Mouse (Mus musculus) spleen, postnatal 4 days (tissue): ENCODE measurements around the gene Frem2.
A peak's percentile ranks its signal among the peaks of the same experiment; 100 is the strongest.

Experiments used
- DNase-seq, 2 experiments: peaks; one replicate each; pipeline ENCODE4 v3.0.0; 2022; ENCODE audit warnings: low spot score in 2 of 2

The Frem2 gene

DNA sequence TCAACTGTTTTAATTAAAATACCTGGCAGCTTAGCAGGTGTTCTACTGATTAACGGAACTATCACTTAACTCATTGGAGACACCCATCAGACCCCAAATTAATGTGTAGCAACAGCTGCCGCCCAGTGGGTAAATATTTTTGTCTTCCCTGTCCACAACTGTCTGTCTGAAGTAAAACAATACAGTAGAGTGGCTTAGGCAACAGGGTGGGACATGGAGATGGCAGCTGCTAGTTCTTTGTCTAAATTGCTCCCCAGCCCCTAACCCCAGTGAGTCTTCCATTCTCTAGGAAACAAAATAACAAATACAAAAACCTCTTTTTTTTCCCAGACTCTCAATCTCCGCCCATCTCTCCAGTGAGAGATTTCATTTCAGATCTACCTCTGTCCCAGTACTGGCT lies 36.2 kb downstream of the Frem2 start:
- no peak for DNase-seq

DNA sequence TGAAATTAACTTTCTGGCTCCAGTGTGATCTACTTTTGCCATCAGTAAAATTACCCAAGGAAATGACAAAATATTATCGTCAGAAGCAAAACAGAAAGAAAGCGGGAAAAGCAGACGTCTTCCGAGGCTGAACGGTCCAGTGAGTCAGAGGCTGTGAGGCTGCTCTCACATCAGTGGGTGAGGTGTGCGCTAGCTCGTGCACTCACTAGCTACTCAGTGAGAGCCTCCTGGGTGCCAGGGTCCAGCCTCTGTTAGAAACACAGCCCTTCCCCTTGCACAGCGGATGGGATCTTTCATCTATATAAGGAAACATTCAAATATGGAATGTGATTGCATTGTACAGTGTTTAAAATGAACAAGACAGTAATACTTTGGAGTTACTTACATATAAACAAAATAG lies 36.8 kb downstream of the Frem2 start:
- no peak for DNase-seq

DNA sequence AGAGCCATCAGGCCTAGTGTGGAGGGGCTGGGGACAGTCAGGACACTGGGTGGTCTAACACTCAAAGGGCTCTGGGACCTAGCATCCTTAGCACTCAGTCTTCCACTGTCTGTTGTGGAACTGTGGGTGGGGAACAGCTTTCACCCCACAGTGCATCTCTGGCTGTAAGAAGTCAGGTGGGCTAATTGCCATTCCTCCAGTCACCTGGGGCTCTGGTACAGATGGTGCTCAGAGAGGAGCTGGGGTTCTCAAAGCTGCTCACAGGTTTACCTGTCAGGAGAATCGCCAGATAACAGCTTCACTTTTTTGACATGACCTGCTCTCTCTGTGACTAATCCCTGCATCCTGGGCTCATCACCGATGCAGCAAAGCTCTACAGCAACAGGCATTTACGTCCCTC lies 46.0 kb downstream of the Frem2 start:
- DNase-seq: no peak

DNA sequence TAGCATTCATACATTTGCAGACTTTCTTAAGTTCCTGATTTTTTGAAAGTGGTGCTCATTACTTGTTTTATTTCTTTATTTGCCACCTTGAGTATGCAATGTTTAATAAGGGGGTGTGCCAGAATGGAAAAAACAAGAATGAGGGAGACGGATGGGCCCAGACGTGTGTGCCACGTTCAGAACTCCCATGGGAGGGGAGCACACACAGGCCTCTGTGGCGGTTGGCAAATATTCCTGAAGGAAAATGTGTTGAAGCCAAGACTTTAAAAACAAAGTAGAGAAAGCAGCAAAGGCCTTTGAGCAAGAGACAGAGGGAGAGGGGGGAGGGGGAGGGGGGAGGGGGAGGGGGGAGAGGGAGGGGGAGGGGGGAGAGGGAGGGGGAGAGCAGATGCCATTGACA lies 47.3 kb downstream of the Frem2 start:
- DNase-seq: no peak

GRCm38 (mm10) chr3:53600140-53600539 lies 57.0 kb downstream of the Frem2 start:
- no peak for DNase-seq

- DNase-seq: no peak
Observed at GRCm38 (mm10) chr3:53599315-53599714, 57.8 kb downstream of the Frem2 start.

DNA sequence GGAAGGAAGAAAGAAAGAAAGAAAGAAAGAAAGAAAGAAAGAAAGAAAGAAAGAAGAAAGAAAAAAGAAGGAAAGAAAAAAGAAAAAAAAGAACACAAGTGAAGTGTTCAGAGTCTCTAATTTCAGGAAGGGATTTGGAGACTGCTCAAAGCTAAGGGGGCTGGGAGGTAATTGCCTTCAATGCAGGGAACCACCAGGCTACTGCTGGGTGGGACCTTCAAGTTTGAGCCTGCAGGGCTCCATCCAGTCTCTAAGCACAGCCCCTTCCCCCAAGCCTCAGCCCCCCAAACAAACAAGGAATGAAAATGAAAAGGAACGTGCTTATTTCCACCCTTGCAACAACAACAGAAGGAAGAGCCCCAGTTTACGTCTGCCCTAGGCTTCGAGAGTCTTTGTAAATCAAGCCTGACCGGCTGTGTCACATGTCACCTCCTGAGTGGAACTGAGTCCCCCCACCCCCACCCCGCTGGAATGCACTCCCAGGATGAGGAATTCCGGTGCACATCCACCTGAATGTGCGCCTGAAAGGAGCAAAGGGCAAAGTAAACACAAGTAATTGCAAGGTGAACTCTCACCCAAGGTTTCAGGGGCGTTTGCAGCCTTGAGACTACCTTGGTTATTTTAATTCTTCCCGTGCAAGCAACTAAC lies 58.9 kb downstream of the Frem2 start:
- DNase-seq: no peak

DNA sequence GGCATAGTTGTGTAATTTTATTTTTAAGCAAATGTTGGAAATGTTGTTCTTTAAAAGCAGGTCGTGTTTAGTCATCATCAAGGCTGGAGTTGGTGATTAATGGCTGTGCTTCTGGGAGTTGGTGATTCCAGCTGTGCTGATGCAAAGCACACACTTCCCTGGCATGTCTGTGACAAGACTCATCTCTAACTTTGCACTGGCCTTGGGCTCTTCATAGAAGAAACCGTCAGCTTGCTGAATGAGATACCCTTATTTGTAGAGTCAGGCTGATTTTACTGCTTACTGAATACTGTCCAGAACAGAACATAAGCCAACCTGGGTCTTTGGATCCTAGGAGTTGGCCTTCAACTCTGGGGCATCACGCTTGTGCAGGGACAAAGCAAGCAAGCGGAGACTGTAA lies 62.7 kb downstream of the Frem2 start:
- no peak for DNase-seq

- DNase-seq: no peak
Observed at GRCm38 (mm10) chr3:53593718-53594117, 63.4 kb downstream of the Frem2 start.

GRCm38 (mm10) chr3:53592036-53592435 lies 65.1 kb downstream of the Frem2 start:
- DNase-seq: no peak

- DNase-seq: peak in 1 of 2 experiments; percentile 71
Observed at GRCm38 (mm10) chr3:53590139-53590621, 67.0 kb downstream of the Frem2 start.

GRCm38 (mm10) chr3:53583248-53583647 lies 73.9 kb downstream of the Frem2 start:
- DNase-seq: no peak

- DNase-seq: no peak
Observed at GRCm38 (mm10) chr3:53580596-53581254, 76.4 kb downstream of the Frem2 start.

- DNase-seq: no peak
Observed at GRCm38 (mm10) chr3:53579121-53579704, 77.9 kb downstream of the Frem2 start.

DNA sequence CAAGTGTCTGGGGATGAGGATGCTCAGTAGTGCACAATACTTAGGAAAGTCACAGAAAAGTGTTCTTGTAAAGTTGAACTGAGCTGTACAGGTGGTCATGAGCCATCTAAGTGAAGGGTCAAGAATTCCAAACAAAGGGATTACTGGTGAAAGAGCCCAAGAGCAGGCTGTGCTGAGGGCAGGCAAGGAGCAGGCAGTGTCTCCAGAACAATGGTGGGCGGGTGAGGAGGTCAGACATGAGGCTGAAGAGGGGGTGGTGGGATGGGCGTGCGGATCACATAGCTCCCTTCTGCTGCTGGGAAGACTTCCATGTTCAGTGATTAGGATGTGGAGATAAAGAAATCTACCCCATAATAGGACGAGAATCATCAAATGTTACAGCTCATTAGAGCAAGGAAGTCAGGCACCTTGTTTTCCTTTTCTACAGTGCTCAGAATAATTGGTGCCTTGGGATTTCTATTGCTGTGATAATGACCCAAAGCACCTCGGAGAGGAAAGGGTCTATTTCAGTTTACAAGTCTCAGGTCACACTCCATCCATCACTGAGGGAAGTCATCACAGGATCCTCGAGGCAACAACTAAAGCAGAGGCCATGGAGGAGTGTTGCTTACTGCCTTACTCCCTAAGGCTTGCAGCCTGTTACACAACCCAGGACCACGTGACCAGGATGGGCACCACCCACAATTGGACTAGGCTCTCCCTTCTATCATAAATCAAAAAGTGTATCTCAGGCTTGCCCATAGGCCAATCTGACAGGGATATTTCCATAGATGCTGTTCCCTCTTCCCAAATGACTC lies 80.6 kb downstream of the Frem2 start:
- DNase-seq: no peak

DNA sequence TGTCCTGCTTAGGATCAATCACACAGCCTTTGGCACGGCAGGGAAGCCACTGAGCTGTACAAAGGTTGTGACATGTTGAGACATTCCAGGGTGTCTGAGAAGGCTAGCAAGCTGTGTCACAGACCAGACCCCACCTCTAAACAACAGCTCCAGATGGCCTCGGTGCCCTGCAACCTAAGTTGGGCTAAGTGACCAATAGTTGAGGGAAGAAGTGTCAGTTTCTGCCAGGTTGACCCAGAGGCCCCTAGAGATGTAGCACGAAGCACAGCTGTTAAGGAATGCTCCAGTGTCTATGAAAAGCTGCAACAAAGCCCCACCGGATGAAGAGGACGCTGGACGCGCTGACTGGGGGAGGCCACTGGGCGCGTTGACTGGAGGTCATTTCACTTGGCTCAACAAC lies 83.0 kb downstream of the Frem2 start:
- no peak for DNase-seq

GRCm38 (mm10) chr3:53571663-53572062 lies 85.5 kb downstream of the Frem2 start:
- no peak for DNase-seq

DNA sequence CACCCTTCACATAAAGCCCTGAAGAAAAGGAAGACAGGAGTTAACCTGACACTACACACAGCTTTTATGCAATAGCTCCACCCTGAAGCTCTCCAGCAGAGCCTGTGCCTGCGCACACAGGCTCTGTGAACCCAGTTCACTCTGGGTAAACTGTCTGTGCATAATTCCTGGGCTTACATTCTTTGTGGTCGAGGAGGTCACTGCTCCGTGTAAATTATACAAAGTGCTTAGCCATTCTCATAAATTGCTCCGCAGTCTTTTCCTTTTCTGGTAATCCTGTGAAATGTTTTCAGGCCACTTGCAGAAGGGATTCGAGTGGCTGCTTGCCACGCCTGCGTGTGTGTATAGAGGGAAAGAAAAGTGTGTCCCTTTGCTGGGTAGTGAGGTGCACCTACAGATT lies 92.6 kb downstream of the Frem2 start:
- no peak for DNase-seq

DNA sequence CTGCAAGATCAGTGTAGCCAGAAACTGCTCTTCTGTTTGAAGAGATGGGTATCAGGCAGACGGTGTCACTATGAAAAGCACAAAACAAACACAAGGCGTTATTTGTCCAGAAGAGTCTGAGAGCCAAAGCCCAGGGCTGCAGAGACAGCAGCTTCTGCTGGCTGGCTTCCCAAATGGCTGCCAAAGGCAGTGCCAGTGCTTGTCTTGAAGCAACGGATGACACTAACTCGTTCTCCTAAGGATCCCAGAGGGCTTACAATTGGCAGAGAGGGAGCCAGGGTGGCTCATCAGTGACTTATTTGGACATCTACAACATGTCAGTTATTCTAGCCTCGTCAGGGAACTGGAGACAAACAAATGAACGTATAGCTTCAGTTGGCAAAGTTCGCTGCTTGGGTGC lies 93.4 kb downstream of the Frem2 start:
- no peak for DNase-seq

GRCm38 (mm10) chr3:53561813-53562212 lies 95.3 kb downstream of the Frem2 start:
- no peak for DNase-seq

DNA sequence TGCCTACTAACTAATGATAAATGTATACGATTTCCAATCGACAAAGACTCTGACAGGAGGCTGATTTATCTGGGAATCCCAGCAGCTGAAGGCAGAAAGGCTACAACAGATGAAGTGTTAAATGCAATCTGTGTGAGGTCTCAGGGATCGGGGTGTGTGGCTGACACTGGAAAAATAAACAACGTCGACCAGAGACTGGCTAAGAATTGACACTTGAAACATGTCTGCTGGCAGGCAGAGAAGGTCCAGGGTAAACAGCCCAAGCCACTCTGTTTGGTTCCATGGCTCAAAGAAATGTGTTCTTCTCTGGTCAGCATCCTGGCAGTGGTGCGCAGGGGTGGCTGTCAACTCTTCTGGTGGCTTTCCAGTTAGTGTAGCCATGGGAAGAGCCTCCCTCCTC lies 98.1 kb downstream of the Frem2 start:
- DNase-seq: no peak

GRCm38 (mm10) chr3:53558230-53558629 lies 98.9 kb downstream of the Frem2 start:
- DNase-seq: no peak
